17 mouse cellular contexts compared by ENCODE assay signal in genomic region chr7:58755846-58756245, GRCm38 (mm10).
"Had no signal": no experiment of that assay in that cellular context is flagged by ENCODE, and none has a peak within 500 bp of the region (broad histone marks: within the 10 kb centered on the region; RNA-seq: fewer than 3 reads in every experiment).

No protein-coding gene starts in this region.

- H3K27ac ChIP-seq: liver, embryonic 12.5 days; liver, embryonic 14.5 days; midbrain, embryonic 13.5 days; neural tube, embryonic 13.5 days; neural tube, embryonic 15.5 days had no signal

- H3K36me3 ChIP-seq: liver, embryonic 12.5 days; midbrain, embryonic 13.5 days; neural tube, embryonic 13.5 days; neural tube, embryonic 15.5 days had no signal

- H3K4me2 ChIP-seq: liver, embryonic 12.5 days; lung, embryonic 14.5 days; midbrain, embryonic 11.5 days; midbrain, embryonic 13.5 days; neural tube, embryonic 13.5 days; neural tube, embryonic 15.5 days had no signal

- H3K27me3 ChIP-seq: liver, embryonic 12.5 days; midbrain, embryonic 13.5 days; neural tube, embryonic 13.5 days; neural tube, embryonic 15.5 days had no signal

- H3K9ac ChIP-seq: liver, embryonic 12.5 days; liver, embryonic 14.5 days; lung, embryonic 14.5 days; midbrain, embryonic 13.5 days; neural tube, embryonic 13.5 days; neural tube, embryonic 15.5 days had no signal

- H3K4me3 ChIP-seq: liver, embryonic 12.5 days; midbrain, embryonic 13.5 days; myocyte; neural tube, embryonic 13.5 days; neural tube, embryonic 15.5 days had no signal

- H3K9me3 ChIP-seq: liver, embryonic 12.5 days; midbrain, embryonic 13.5 days; neural tube, embryonic 13.5 days; neural tube, embryonic 15.5 days had no signal

- ATAC-seq: liver, embryonic 12.5 days; midbrain, embryonic 13.5 days; midbrain, embryonic 16.5 days had no signal

- H3K4me1 ChIP-seq: liver, embryonic 12.5 days; midbrain, embryonic 13.5 days had no signal

- DNase-seq: lung, adult 18-20 months; lung, embryonic 14.5 days; lung, postnatal 10 days; lung, postnatal 4 days; retina, postnatal 1 day; right cerebral cortex, adult 18-20 months; right cerebral cortex, postnatal 25 days; right cerebral cortex, postnatal 4 days; spleen, adult 18-20 months had no signal
